Mouse (Mus musculus) C2C12 (cell line): Measurements from ENCODE around the gene Tlcd1.

ENCODE experiments used
- CTCF ChIP-seq: IDR thresholded peaks from one replicate; pipeline ENCODE4 v1.5.1; 2011; ENCODE audit not compliant: control insufficient read depth, insufficient read depth, insufficient read length
- USF1 ChIP-seq: IDR thresholded peaks from one replicate; pipeline ENCODE4 v1.6.1; 2011; ENCODE audit warnings: low read depth, mild to moderate bottlenecking, control low read depth, moderate library complexity

- TF ChIP-seq USF1 (no peak), CTCF (no peak)
These were observed 35.8 kb upstream of the Tlcd1 start for GRCm38 (mm10) chr11:78140665-78141064.
